ENCODE assay signal across 36 mouse cellular contexts in the genomic region with DNA sequence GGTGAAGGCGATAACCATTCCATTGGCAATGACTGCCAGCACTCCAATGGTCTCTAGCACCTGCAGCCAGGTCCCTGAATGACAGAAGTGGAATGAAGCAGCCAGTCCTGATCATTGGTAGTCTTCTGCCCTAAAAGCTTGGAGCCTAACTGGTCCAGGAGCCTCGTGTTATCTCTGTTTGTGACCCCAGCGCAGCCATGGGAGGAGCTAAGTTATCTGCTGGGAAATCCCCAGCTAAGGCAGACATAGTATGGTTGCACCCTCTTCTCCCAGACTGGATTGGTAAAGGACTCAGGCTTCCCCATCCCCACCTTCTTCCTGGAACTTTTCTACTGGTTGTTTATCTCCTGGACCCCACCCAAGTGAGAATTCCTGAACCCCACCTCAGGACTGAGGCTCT. TPM values are rescaled to one million over a fixed set of nuclear protein-coding genes. Genes with fewer than 3 reads are reported as not detected.
DNase-seq lines count a peak whose midpoint lies in the region; ATAC-seq and TF ChIP-seq lines count a peak whose summit lies in the region.
"Had no signal": no experiment of that assay in that cellular context is flagged by ENCODE, and none has a peak within 500 bp of the region (broad histone marks: within the 10 kb centered on the region; RNA-seq: fewer than 3 reads in every experiment).

No protein-coding gene starts in this region.

- no peaks in the 10 kb centered on the region for H3K36me3 ChIP-seq in erythroblast, embryonic 14.5 days (ENCODE audit: control insufficient read depth)
- H3K36me3 ChIP-seq in liver, embryonic 13.5 days: no peaks in the 10 kb centered on the region
- H3K36me3 ChIP-seq in midbrain, embryonic 15.5 days (replicated peaks): no peaks in the 10 kb centered on the region
- H3K36me3 ChIP-seq: embryonic facial prominence, embryonic 10.5 days; embryonic facial prominence, embryonic 15.5 days; forebrain, embryonic 10.5 days; heart, embryonic 12.5 days; lung, embryonic 15.5 days; midbrain, embryonic 13.5 days had no signal

- 40% methylated on average over 3 of the region's 3 CpGs for WGBS in liver, embryonic 13.5 days (ENCODE audit: insufficient replicate concordance)
- WGBS in midbrain, embryonic 15.5 days: 72% methylated on average over 3 of the region's 3 CpGs
- WGBS in lung, adult 2 months: 55% methylated on average over 3 of the region's 3 CpGs

- no peak for TF ChIP-seq CTCF in lung, adult 2 months (IDR thresholded peaks at IDR 0.05; ENCODE audit: insufficient read depth, low read length)

- ATAC-seq in liver, embryonic 13.5 days (ENCODE audit: low read depth): peak; percentile 81
- peak; percentile 77 for ATAC-seq in megakaryocyte-erythroid progenitor cell, adult 5-6 weeks (replicated peaks; ENCODE audit: low FRiP score, low TSS enrichment, poor library complexity, severe bottlenecking)
- no peak for ATAC-seq in midbrain, embryonic 15.5 days (replicated peaks)
- ATAC-seq: forebrain, postnatal 0 days; inflammation-experienced regulatory T-cells, adult 6 months; midbrain, embryonic 13.5 days had no signal

- no peak for TF ChIP-seq POLR2A in lung, adult 2 months (IDR thresholded peaks at IDR 0.05; ENCODE audit: borderline replicate concordance, extremely low read depth, low read depth, low read length)

- H3K4me3 ChIP-seq in erythroblast, embryonic 14.5 days (replicated peaks): peak overlapping the region; percentile 8
- H3K4me3 ChIP-seq in liver, embryonic 13.5 days (replicated peaks): no peak overlapping the region
- no peak overlapping the region for H3K4me3 ChIP-seq in midbrain, embryonic 15.5 days
- H3K4me3 ChIP-seq in lung, adult 2 months (replicated peaks; ENCODE audit: extremely low read depth, low read depth, low read length): no peak overlapping the region
- H3K4me3 ChIP-seq: embryonic facial prominence, embryonic 10.5 days; embryonic facial prominence, embryonic 15.5 days; forebrain, embryonic 10.5 days; heart, adult 2 months; heart, embryonic 12.5 days; lung, embryonic 15.5 days; megakaryocyte, embryonic 14.5 days; midbrain, embryonic 13.5 days had no signal

- peak; percentile 36 for DNase-seq in c-Kit-negative CD71-positive TER-119-positive erythroid progenitor cells, embryonic 14.5 days (ENCODE audit: low read depth, low spot score)
- DNase-seq in liver, embryonic 13.5 days: no peak
- DNase-seq in right cerebral cortex, postnatal 25 days: no peak
- DNase-seq in lung, adult 2 months: no peak
- DNase-seq: adrenal gland, postnatal 14 days; cerebellum, adult 8-10 months; cerebellum, postnatal 25 days; forebrain, postnatal 0 days; heart, adult 2 months; heart, postnatal 4 days; kidney, adult 18-20 months; kidney, postnatal 4 days; left cerebral cortex, postnatal 4 days; right cerebral cortex, postnatal 14 days; spleen, adult 18-20 months; thymus, adult 18-20 months; thymus, postnatal 36 days had no signal

- H3K27ac ChIP-seq in liver, embryonic 13.5 days: peak overlapping the region; percentile 14; the same call in 1 of the 2 replicates
- H3K27ac ChIP-seq in midbrain, embryonic 15.5 days: no peak overlapping the region
- H3K27ac ChIP-seq: embryonic facial prominence, embryonic 10.5 days; embryonic facial prominence, embryonic 15.5 days; forebrain, embryonic 10.5 days; heart, adult 2 months; hindbrain, embryonic 14.5 days; lung, embryonic 15.5 days; midbrain, embryonic 13.5 days; stomach, postnatal 0 days had no signal

- H3K27me3 ChIP-seq in erythroblast, embryonic 14.5 days (ENCODE audit: control insufficient read depth): peaks cover 45% of the 10 kb centered on the region
- peaks cover 40% of the 10 kb centered on the region for H3K27me3 ChIP-seq in liver, embryonic 13.5 days
- peaks cover 37% of the 10 kb centered on the region for H3K27me3 ChIP-seq in midbrain, embryonic 15.5 days (replicated peaks)

- H3K9ac ChIP-seq in liver, embryonic 13.5 days: 0 out of 2 replicates have a peak overlapping the region, but pooled peaks have one; percentile 26
- H3K9ac ChIP-seq in midbrain, embryonic 15.5 days: no peak overlapping the region
- H3K9ac ChIP-seq: embryonic facial prominence, embryonic 15.5 days; forebrain, postnatal 0 days; heart, embryonic 12.5 days; hindbrain, embryonic 14.5 days; lung, embryonic 15.5 days; midbrain, embryonic 13.5 days had no signal

- peaks cover 3% of the 10 kb centered on the region; the same call in 1 of the 2 replicates for H3K9me3 ChIP-seq in erythroblast, embryonic 14.5 days (ENCODE audit: control insufficient read depth, low read length)
- no peaks in the 10 kb centered on the region for H3K9me3 ChIP-seq in liver, embryonic 13.5 days (replicated peaks)
- H3K9me3 ChIP-seq in midbrain, embryonic 15.5 days: no peaks in the 10 kb centered on the region
- H3K9me3 ChIP-seq: embryonic facial prominence, embryonic 10.5 days; embryonic facial prominence, embryonic 15.5 days; forebrain, embryonic 10.5 days; heart, embryonic 12.5 days; lung, embryonic 15.5 days; midbrain, embryonic 13.5 days had no signal

- H3K4me1 ChIP-seq in erythroblast, embryonic 14.5 days (ENCODE audit: control insufficient read depth): peaks cover 41% of the 10 kb centered on the region
- H3K4me1 ChIP-seq in liver, embryonic 13.5 days (replicated peaks): peaks cover 34% of the 10 kb centered on the region
- H3K4me1 ChIP-seq in midbrain, embryonic 15.5 days: peaks cover 13% of the 10 kb centered on the region
- peaks cover 3% of the 10 kb centered on the region; the same call in 1 of the 2 replicates for H3K4me1 ChIP-seq in lung, adult 2 months (ENCODE audit: control insufficient read depth, insufficient read depth, low read length)

- H3K4me2 ChIP-seq in liver, embryonic 13.5 days: peak overlapping the region; percentile 23
- H3K4me2 ChIP-seq in midbrain, embryonic 15.5 days: no peak overlapping the region
- H3K4me2 ChIP-seq: embryonic facial prominence, embryonic 15.5 days; heart, embryonic 12.5 days; hindbrain, embryonic 14.5 days; lung, embryonic 15.5 days; midbrain, embryonic 13.5 days had no signal

RNA-seq across cellular contexts. Expression of a gene that starts 2.8 kb away (rescaled TPM):
- 0.16 and 0.19 TPM in 2 replicates for polyA plus RNA-seq in erythroblast, embryonic 14.5 days (2012)
- polyA plus RNA-seq in liver, embryonic 13.5 days (2015; fragmentation: Nextera tagmentation; extraction: Ambion mirVana): 16.5 and 16.9 TPM in 2 replicates
- 14.0 and 24.8 TPM in 2 replicates for total RNA-seq in megakaryocyte-erythroid progenitor cell, adult 5-6 weeks (2014; fragmentation: Nextera tagmentation)
- 7.1 and 13.0 TPM in 2 replicates for total RNA-seq in megakaryocyte-erythroid progenitor cell, adult 5-6 weeks (2017)
- 2.3 and 2.7 TPM in 2 replicates for polyA plus RNA-seq in midbrain, embryonic 15.5 days (2015; fragmentation: Nextera tagmentation; extraction: Ambion mirVana)
- polyA plus RNA-seq in lung, adult 2 months (2012; rRNA removed): 40.5 and 40.6 TPM in 2 replicates

RNA-seq across cellular contexts. Expression of a gene that starts 14.4 kb away (rescaled TPM):
- polyA plus RNA-seq in erythroblast, embryonic 14.5 days (2012): not detected in 2 replicates
- polyA plus RNA-seq in liver, embryonic 13.5 days (2015; fragmentation: Nextera tagmentation; extraction: Ambion mirVana): 0.12 and 0.20 TPM in 2 replicates
- not detected in 2 replicates for total RNA-seq in megakaryocyte-erythroid progenitor cell, adult 5-6 weeks (2014; fragmentation: Nextera tagmentation)
- not detected in 2 replicates for total RNA-seq in megakaryocyte-erythroid progenitor cell, adult 5-6 weeks (2017)
- 0.36 and 0.42 TPM in 2 replicates for polyA plus RNA-seq in midbrain, embryonic 15.5 days (2015; fragmentation: Nextera tagmentation; extraction: Ambion mirVana)
- polyA plus RNA-seq in lung, adult 2 months (2012; rRNA removed): 2.8 and 10.7 TPM in 2 replicates
- total RNA-seq: gastrocnemius, adult 8-10 months; gastrocnemius, postnatal 4 days; layer of hippocampus, adult 8-10 months; layer of hippocampus, postnatal 25 days; left cerebral cortex, postnatal 4 days; monocyte, adult 5-6 weeks had no signal
- polyA plus RNA-seq: inflammation-experienced regulatory T-cells, adult 6 months had no signal

RNA-seq across cellular contexts. Expression of a gene that starts 19.0 kb away (rescaled TPM):
- polyA plus RNA-seq in erythroblast, embryonic 14.5 days (2012): 148 and 156 TPM in 2 replicates
- polyA plus RNA-seq in liver, embryonic 13.5 days (2015; fragmentation: Nextera tagmentation; extraction: Ambion mirVana): 138 and 147 TPM in 2 replicates
- 59.0 and 64.0 TPM in 2 replicates for total RNA-seq in megakaryocyte-erythroid progenitor cell, adult 5-6 weeks (2014; fragmentation: Nextera tagmentation)
- total RNA-seq in megakaryocyte-erythroid progenitor cell, adult 5-6 weeks (2017): 14.0 and 21.1 TPM in 2 replicates
- polyA plus RNA-seq in midbrain, embryonic 15.5 days (2015; fragmentation: Nextera tagmentation; extraction: Ambion mirVana): 83.3 and 86.2 TPM in 2 replicates
- 22.9 and 24.1 TPM in 2 replicates for polyA plus RNA-seq in lung, adult 2 months (2012; rRNA removed)

RNA-seq across cellular contexts. Expression of a gene that starts 25.1 kb away (rescaled TPM):
- 0.03 and 0.05 TPM in 2 replicates for polyA plus RNA-seq in erythroblast, embryonic 14.5 days (2012)
- polyA plus RNA-seq in liver, embryonic 13.5 days (2015; fragmentation: Nextera tagmentation; extraction: Ambion mirVana): 0.70 and 0.71 TPM in 2 replicates
- total RNA-seq in megakaryocyte-erythroid progenitor cell, adult 5-6 weeks (2014; fragmentation: Nextera tagmentation): 0.17 and 11.2 TPM in 2 replicates
- total RNA-seq in megakaryocyte-erythroid progenitor cell, adult 5-6 weeks (2017): 2.8 TPM in 1 of 2 replicates, not detected in the other
- polyA plus RNA-seq in midbrain, embryonic 15.5 days (2015; fragmentation: Nextera tagmentation; extraction: Ambion mirVana): 0.84 TPM in 1 of 2 replicates, not detected in the other
- 23.8 and 47.7 TPM in 2 replicates for polyA plus RNA-seq in lung, adult 2 months (2012; rRNA removed)
- total RNA-seq: forebrain, postnatal 0 days; gastrocnemius, adult 8-10 months; layer of hippocampus, adult 8-10 months; layer of hippocampus, postnatal 25 days; left cerebral cortex, postnatal 4 days had no signal
- polyA plus RNA-seq: forebrain, postnatal 0 days; hindbrain, embryonic 14.5 days; neural tube, embryonic 14.5 days had no signal

RNA-seq across cellular contexts. Expression of a gene that starts 42.3 kb away (rescaled TPM):
- 0.03 and 0.15 TPM in 2 replicates for polyA plus RNA-seq in erythroblast, embryonic 14.5 days (2012)
- polyA plus RNA-seq in liver, embryonic 13.5 days (2015; fragmentation: Nextera tagmentation; extraction: Ambion mirVana): 0.75 and 0.81 TPM in 2 replicates
- total RNA-seq in megakaryocyte-erythroid progenitor cell, adult 5-6 weeks (2014; fragmentation: Nextera tagmentation): 0.20 and 0.70 TPM in 2 replicates
- not detected in 2 replicates for total RNA-seq in megakaryocyte-erythroid progenitor cell, adult 5-6 weeks (2017)
- polyA plus RNA-seq in midbrain, embryonic 15.5 days (2015; fragmentation: Nextera tagmentation; extraction: Ambion mirVana): 59.2 and 64.1 TPM in 2 replicates
- polyA plus RNA-seq in lung, adult 2 months (2012; rRNA removed): 0.33 and 0.36 TPM in 2 replicates
